Mouse (Mus musculus) liver, postnatal 0 days (tissue): ENCODE results near the gene Zfand3. TPM values are rescaled to one million over a fixed set of nuclear protein-coding genes. Genes with fewer than 3 reads are reported as not detected.

Source experiments
- ATAC-seq: fragments of 200-750 bp; cut with Nextera tagmentation; 2 replicates; pipeline ENCODE4 v1.8.0; 2017; ENCODE audit warnings: mild to moderate bottlenecking, moderate library complexity
- DNase-seq: peaks from one replicate; pipeline ENCODE4 v3.0.0-alpha.2; 2016
- H3K27ac ChIP-seq: fragments of 300-500 bp; sonication (generic); 2 replicates; pipeline ENCODE4 v1.5.1; 2014; ENCODE audit warnings: antibody characterized with exemption, moderate library complexity, mild to moderate bottlenecking, low read depth
- H3K27me3 ChIP-seq: fragments of 300-500 bp; sonication (generic); 2 replicates; pipeline ENCODE4 v1.6.1; 2014; ENCODE audit warnings: low read length, control low read depth, mixed read lengths; ENCODE audit not compliant: insufficient read depth
- H3K36me3 ChIP-seq: fragments of 300-500 bp; sonication (generic); replicated peaks from 2 replicates; pipeline ENCODE4 v1.6.1; 2014; ENCODE audit warnings: mild to moderate bottlenecking, control low read depth, low read length, moderate library complexity, mixed read lengths; ENCODE audit not compliant: insufficient read depth
- H3K4me1 ChIP-seq: fragments of 300-500 bp; sonication (generic); 2 replicates; pipeline ENCODE4 v1.6.1; 2014; ENCODE audit warnings: antibody characterized with exemption, mild to moderate bottlenecking, control low read depth; ENCODE audit not compliant: insufficient read depth
- H3K4me2 ChIP-seq: fragments of 300-500 bp; sonication (generic); 2 replicates; pipeline ENCODE4 v1.6.1; 2014; ENCODE audit warnings: low read depth, mild to moderate bottlenecking, low read length, moderate library complexity, mixed read lengths
- H3K4me3 ChIP-seq: fragments of 300-500 bp; sonication (generic); 2 replicates; pipeline ENCODE4 v1.5.1; 2014; ENCODE audit warnings: low read depth, low read length
- H3K9ac ChIP-seq: fragments of 300-500 bp; sonication (generic); replicated peaks from 2 replicates; pipeline ENCODE4 v1.6.1; 2014; ENCODE audit warnings: mild to moderate bottlenecking, moderate library complexity
- H3K9me3 ChIP-seq: fragments of 300-500 bp; sonication (generic); 2 replicates; pipeline ENCODE4 v1.6.1; 2016; ENCODE audit warnings: mild to moderate bottlenecking, control low read depth, low read length, mixed read lengths
- CTCF ChIP-seq: sonication (generic); IDR thresholded peaks from 2 replicates; pipeline ENCODE4 v1.5.1; 2016; ENCODE audit warnings: antibody characterized with exemption, low read depth
- EP300 ChIP-seq: IDR thresholded peaks from 2 replicates; pipeline ENCODE4 v1.6.1; 2016; ENCODE audit warnings: antibody characterized with exemption, low read depth, mild to moderate bottlenecking
- WGBS: fragments of 180-500 bp; shearing (Covaris S2); extraction: QIAGEN DNeasy Blood & Tissue Kit; methylation state at CpG from one replicate; pipeline ENCODE4 v1.1.7; 2014; ENCODE audit not compliant: insufficient replicate concordance; 5-methylcytosine and 5-hydroxymethylcytosine counted together
- polyA plus RNA-seq: library from polyadenylated mRNA; unstranded; fragments of >200 nt; fragmentation: Nextera tagmentation; extraction: Ambion mirVana; gene quantifications from 2 replicates; pipeline ENCODE4 v1.2.1, GENCODE M21; 2015

The Zfand3 gene
- polyA plus RNA-seq, 1 experiment from 2014 or later, result 24.7 TPM

DNA sequence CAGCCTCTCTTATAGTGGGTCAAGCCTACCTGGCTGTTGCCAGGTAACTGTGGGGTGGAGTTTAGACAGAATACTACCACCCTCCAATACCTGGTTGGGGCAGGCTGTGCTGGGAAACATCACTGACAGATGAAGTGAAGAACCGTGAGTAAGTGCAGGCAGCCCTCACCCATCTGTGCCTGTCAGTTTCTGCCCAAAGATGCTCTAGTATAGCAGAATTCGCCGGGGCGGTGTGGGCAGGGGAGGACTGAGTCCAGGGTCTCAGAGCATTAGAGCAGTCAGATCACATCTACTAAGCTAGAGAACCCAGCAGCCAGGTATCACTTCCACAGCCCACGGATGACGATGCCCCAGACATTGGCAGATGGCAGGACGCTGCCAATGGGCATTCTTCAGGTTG is 19.6 kb upstream of the Zfand3 start:
- Histone ChIP-seq H3K4me1 (peaks cover 4% of the 10 kb centered on the region; the same call in 1 of the 2 replicates), H3K9ac (no peak overlapping the region), H3K27ac (no peak overlapping the region), H3K4me2 (no peak overlapping the region), H3K27me3 (no peaks in the 10 kb centered on the region), H3K4me3 (no peak overlapping the region), H3K9me3 (no peaks in the 10 kb centered on the region), H3K36me3 (no peaks in the 10 kb centered on the region)
- no peak for DNase-seq
- WGBS, result 75% methylated on average over 7 of the region's 7 CpGs
- no peak for TF ChIP-seq CTCF
- no peak for TF ChIP-seq EP300
- ATAC-seq, result no peak

DNA sequence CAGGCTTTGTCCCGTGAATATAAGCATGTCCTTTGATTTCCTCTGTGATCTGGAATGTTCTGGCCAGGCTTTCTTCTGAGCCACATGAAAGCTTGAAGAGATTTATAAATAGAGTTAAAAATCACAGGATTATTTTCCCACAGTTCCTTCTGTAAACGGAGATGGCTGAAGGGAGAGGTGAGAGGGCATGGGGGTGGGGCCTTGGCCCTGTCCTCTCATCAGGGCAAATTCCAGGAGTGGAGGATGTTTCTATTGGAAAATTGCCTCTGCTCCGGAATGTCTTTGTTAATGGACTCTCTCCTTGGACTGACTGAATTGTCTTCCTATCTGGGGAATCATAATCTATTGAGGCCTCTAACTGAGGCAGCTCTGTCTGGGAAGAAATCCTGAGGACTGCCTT is 19.0 kb upstream of the Zfand3 start:
- Histone ChIP-seq H3K4me1 (peaks cover 4% of the 10 kb centered on the region; the same call in 1 of the 2 replicates), H3K9ac (no peak overlapping the region), H3K27ac (no peak overlapping the region), H3K9me3 (no peaks in the 10 kb centered on the region), H3K4me3 (no peak overlapping the region), H3K27me3 (no peaks in the 10 kb centered on the region), H3K36me3 (no peaks in the 10 kb centered on the region), H3K4me2 (no peak overlapping the region)
- 26% methylated on average over 3 of the region's 3 CpGs for WGBS
- TF ChIP-seq EP300 (no peak), CTCF (no peak)
- ATAC-seq (no peak), DNase-seq (no peak)

DNA sequence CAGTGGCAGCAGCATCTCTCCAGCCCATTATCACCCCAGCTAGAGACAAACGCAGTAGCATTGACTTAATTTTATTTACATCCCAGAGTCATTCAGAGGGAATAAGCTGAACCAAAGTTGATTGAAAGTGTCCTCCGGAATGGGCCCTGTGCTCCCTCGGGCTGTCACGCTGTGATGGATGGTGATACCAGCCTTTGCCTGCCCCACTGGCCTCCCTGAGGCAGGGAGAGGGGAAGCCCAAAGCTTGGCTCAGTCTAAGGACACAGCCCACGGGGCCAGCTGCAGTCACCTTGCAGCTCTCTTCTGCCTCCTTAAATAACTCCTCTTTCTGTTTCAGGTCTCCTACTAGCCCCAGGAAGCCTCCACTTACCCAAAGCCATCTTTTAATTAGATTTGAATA is 16.4 kb upstream of the Zfand3 start:
- Histone ChIP-seq H3K27me3 (no peaks in the 10 kb centered on the region), H3K36me3 (no peaks in the 10 kb centered on the region), H3K4me1 (peaks cover 4% of the 10 kb centered on the region; the same call in 1 of the 2 replicates), H3K27ac (no peak overlapping the region), H3K9ac (no peak overlapping the region), H3K4me2 (no peak overlapping the region), H3K9me3 (no peaks in the 10 kb centered on the region), H3K4me3 (no peak overlapping the region)
- ATAC-seq, result no peak
- 29% methylated on average over 5 of the region's 5 CpGs for WGBS
- no peak for TF ChIP-seq CTCF
- no peak for TF ChIP-seq EP300
- DNase-seq, result no peak

GRCm38 (mm10) chr17:29989653-29990052 is 14.9 kb upstream of the Zfand3 start:
- H3K27ac ChIP-seq, result no peak overlapping the region
- 76% methylated on average over 5 of the region's 5 CpGs for WGBS
- H3K36me3 ChIP-seq, result no peaks in the 10 kb centered on the region
- H3K9ac ChIP-seq, result no peak overlapping the region
- H3K4me2 ChIP-seq, result no peak overlapping the region
- DNase-seq, result no peak
- no peak for TF ChIP-seq CTCF
- H3K27me3 ChIP-seq, result no peaks in the 10 kb centered on the region
- no peak overlapping the region for H3K4me3 ChIP-seq
- ATAC-seq, result no peak
- no peaks in the 10 kb centered on the region for H3K9me3 ChIP-seq
- H3K4me1 ChIP-seq, result peaks cover 4% of the 10 kb centered on the region; the same call in 1 of the 2 replicates

GRCm38 (mm10) chr17:29990136-29990535 is 14.4 kb upstream of the Zfand3 start:
- H3K27ac ChIP-seq, result no peak overlapping the region
- H3K9me3 ChIP-seq, result no peaks in the 10 kb centered on the region
- 68% methylated on average over 3 of the region's 3 CpGs for WGBS
- no peak overlapping the region for H3K4me3 ChIP-seq
- peaks cover 4% of the 10 kb centered on the region; the same call in 1 of the 2 replicates for H3K4me1 ChIP-seq
- H3K27me3 ChIP-seq, result no peaks in the 10 kb centered on the region
- no peak overlapping the region for H3K9ac ChIP-seq
- TF ChIP-seq EP300 (no peak), CTCF (no peak)
- DNase-seq (no peak), ATAC-seq (no peak)
- no peaks in the 10 kb centered on the region for H3K36me3 ChIP-seq
- no peak overlapping the region for H3K4me2 ChIP-seq

GRCm38 (mm10) chr17:29990845-29991244 is 13.7 kb upstream of the Zfand3 start:
- Histone ChIP-seq H3K4me2 (no peak overlapping the region), H3K4me1 (no peaks in the 10 kb centered on the region), H3K27me3 (no peaks in the 10 kb centered on the region), H3K9ac (no peak overlapping the region), H3K9me3 (no peaks in the 10 kb centered on the region), H3K27ac (no peak overlapping the region), H3K4me3 (no peak overlapping the region), H3K36me3 (no peaks in the 10 kb centered on the region)
- WGBS, result 71% methylated on average over 2 of the region's 2 CpGs
- no peak for DNase-seq
- TF ChIP-seq EP300 (no peak), CTCF (no peak)
- no peak for ATAC-seq

DNA sequence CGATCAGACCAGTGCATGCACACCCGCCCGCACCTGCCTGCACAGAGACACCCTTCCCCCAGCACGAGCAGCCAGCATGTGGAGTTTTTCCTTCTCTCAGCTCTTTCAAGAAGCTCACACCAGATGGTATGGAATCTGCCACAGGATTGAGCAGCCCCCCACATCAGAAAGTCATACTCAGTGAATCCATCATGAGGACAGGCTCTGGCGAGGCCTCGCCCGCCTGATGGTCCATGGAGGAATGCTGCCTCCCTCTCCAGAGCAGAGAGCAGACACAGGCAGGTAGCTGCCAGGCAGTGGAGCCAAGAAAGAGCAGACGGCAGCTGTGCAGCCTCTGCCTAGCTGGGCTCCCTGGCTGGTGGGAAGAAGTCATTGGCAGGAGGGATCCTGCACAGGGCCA is 11.0 kb upstream of the Zfand3 start:
- Histone ChIP-seq H3K4me1 (no peaks in the 10 kb centered on the region), H3K4me2 (no peak overlapping the region), H3K9ac (no peak overlapping the region), H3K27ac (no peak overlapping the region), H3K9me3 (no peaks in the 10 kb centered on the region), H3K4me3 (no peak overlapping the region), H3K27me3 (no peaks in the 10 kb centered on the region), H3K36me3 (no peaks in the 10 kb centered on the region)
- TF ChIP-seq EP300 (no peak), CTCF (no peak)
- DNase-seq, result no peak
- WGBS, result 82% methylated on average over 8 of the region's 8 CpGs
- no peak for ATAC-seq
